Mouse (Mus musculus): ENCODE results near the gene Abcd4. TPM values are rescaled to one million over a fixed set of nuclear protein-coding genes. Genes with fewer than 3 reads are reported as not detected.

The Abcd4 gene
- polyA plus RNA-seq, 1 experiment from 2014 or later, result 13.3 TPM

DNA sequence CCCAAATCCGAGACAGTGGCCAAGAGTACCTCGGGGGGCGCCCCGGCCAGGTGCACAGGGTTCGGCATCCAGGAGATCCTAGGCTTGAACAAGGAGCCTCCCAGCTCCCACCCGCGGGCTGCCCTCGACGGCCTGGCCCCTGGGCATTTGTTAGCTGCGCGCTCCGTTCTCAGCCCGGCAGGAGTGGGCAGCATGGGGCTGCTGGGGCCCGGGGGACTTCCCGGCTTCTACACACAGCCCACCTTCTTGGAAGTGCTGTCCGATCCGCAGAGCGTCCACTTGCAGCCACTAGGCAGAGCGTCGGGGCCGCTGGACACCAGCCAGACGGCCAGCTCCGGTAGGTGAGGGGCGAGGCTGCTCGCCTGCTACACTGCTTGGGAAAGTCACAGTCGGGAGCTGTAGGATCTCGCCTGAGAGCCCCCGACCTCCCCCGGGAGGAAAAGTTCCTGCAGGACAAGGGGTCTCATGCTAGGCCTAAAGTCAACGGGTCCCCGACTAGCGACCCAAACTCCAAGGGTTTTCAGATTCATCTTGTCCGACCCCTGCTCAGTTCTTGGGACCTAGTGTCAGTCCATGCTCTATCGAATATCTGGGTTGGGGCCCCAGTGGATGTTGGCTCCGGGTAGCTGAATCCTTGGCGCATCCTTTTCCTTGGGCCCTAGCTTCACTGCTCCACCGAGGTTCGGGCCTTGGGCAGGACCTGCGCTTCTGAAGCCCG lies 47.1 kb downstream of the Abcd4 start:
- Histone ChIP-seq H3K36me3 (no peaks in the 10 kb centered on the region), H3K27me3 (ENCODE audit: low read depth, poor library complexity, severe bottlenecking) (peaks cover 91% of the 10 kb centered on the region), H3K27ac (replicated peaks) (no peak overlapping the region), H3K4me3 (peak overlapping the region; percentile 38), H3K4me1 (peaks cover 27% of the 10 kb centered on the region), H3K9me3 (replicated peaks) (no peaks in the 10 kb centered on the region)
- DNase-seq (ENCODE audit: low spot score), result peak; percentile 58
- 1% methylated on average over 40 of the region's 40 CpGs for WGBS

DNA sequence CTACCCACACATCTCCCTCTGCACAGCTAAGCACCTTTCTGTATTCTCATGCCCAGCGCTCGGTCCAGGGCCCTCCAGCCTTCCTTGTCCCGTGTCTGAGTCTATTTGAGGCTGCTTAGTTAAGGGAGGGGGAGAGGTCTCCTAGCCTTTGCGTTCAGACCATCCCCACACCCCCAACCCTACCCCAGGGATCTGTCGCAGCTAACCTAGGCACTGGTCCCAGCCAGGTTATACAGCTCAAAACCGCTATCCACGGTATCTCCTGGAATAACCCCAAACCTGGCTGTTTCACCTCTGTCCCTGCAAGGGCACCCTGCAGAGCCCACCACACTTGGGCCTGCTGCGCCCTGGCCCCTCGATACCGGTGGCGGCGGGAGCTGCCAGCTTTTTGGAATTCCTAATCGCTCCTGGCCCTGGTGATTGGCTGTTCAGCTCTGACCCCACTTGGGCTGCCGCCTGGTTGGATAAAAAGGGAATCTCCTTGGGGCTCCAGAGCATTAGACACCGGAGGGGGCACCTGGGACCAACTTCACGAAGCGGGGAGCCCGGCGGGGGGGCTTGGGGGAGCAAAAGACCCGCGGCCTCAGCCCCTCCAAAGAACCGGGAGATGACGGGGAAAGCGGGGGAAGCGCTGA lies 47.8 kb downstream of the Abcd4 start, which contains the start of gene Vsx2:
Gene Vsx2, plus strand, starts transcription at position 427 of the 635 bp plus-strand sequence.
- peaks cover 90% of the 10 kb centered on the region for H3K27me3 ChIP-seq (ENCODE audit: low read depth, poor library complexity, severe bottlenecking)
- peaks cover 27% of the 10 kb centered on the region for H3K4me1 ChIP-seq
- peak within 1 kb of the TSS; percentile 38 for H3K4me3 ChIP-seq
- H3K27ac ChIP-seq (replicated peaks), result no peak within 1 kb of the TSS
- no peaks in the 10 kb centered on the region for H3K9me3 ChIP-seq (replicated peaks)
- 2% methylated on average over 25 of the region's 25 CpGs for WGBS
- no peak for DNase-seq (ENCODE audit: low spot score)
- H3K36me3 ChIP-seq, result no peaks in the 10 kb centered on the region

DNA sequence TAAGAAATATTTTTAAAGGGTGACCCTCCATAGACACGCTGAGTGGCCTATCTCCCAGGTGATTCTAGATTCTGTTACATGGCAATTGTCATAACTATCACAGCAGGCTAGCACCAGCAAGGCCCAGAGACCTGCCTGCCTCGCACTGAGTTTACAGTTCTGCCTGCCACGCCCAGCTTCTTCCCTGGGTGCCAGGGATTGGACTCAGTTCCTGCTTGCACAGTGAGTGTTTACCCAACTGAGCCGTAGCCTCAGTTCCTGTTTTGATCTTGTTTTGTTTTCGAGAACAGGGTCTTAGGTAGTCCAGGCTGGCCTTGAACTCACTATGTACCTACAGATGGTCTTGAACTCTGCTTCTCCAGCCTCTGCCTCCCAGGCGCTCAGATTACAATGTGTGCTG lies 49.6 kb downstream of the Abcd4 start:
- Histone ChIP-seq H3K27me3 (ENCODE audit: low read depth, poor library complexity, severe bottlenecking) (peaks cover 82% of the 10 kb centered on the region), H3K36me3 (no peaks in the 10 kb centered on the region), H3K4me1 (peaks cover 27% of the 10 kb centered on the region), H3K27ac (replicated peaks) (no peak overlapping the region), H3K9me3 (replicated peaks) (no peaks in the 10 kb centered on the region), H3K4me3 (no peak overlapping the region)
- DNase-seq (ENCODE audit: low spot score), result no peak
- 84% methylated on average over 6 of the region's 6 CpGs for WGBS

DNA sequence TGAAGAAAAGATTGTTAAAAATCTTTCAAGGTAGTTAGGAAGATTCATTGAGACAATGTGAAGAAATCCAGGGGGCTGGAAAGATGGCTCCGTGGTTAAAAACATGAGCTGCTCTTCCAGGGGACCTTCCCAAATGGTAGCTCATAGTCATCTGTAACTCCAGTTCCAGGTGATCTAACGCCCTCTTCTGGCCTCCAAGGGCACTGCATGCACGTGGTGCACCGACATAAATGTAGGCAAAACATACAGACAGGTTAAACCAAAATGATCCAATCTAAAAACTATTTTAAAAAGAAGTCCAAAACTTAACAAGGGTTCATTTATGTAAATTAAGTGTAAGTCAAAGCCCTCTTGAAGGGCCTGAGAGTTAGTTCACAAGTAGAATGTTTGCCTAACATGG lies 54.7 kb downstream of the Abcd4 start:
- no peak for DNase-seq (ENCODE audit: low spot score)
- WGBS, result 56% methylated on average over 4 of the region's 4 CpGs
- Histone ChIP-seq H3K4me3 (no peak overlapping the region), H3K36me3 (no peaks in the 10 kb centered on the region), H3K27ac (replicated peaks) (no peak overlapping the region), H3K4me1 (no peaks in the 10 kb centered on the region), H3K9me3 (replicated peaks) (no peaks in the 10 kb centered on the region), H3K27me3 (ENCODE audit: low read depth, poor library complexity, severe bottlenecking) (peaks cover 31% of the 10 kb centered on the region)

DNA sequence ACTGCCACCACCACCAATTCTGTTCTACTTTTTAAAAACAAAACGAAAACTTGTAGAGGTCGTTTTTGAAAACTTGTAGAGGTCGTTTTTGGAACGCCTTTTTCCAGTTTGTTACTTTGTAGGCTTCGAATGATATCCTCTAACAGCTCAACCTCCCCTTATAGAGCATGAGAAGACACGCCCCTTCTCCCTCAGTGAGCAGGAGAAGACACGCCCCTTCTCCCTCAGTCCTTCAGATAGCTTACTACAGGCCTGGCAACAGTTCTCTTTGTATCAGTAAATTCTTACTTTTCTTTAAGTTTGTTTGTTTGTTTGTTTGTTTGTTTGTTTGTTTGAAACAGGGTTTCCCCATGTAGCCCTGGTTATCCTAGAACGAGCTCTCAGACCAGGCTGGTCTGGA lies 62.0 kb downstream of the Abcd4 start:
- H3K36me3 ChIP-seq, result no peaks in the 10 kb centered on the region
- no peak overlapping the region for H3K27ac ChIP-seq (replicated peaks)
- H3K4me1 ChIP-seq, result no peaks in the 10 kb centered on the region
- 0 out of 2 replicates have a peak, but pooled peaks cover 5% of the 10 kb centered on the region for H3K27me3 ChIP-seq (ENCODE audit: low read depth, poor library complexity, severe bottlenecking)
- DNase-seq (ENCODE audit: low spot score), result no peak
- no peak overlapping the region for H3K4me3 ChIP-seq
- H3K9me3 ChIP-seq (replicated peaks), result no peaks in the 10 kb centered on the region
- 60% methylated on average over 8 of the region's 8 CpGs for WGBS

Other genes starting within 250 kb of the Abcd4 start
- gene Entpd5, start 208.4 kb downstream of the Abcd4 start, polyA plus RNA-seq (2016; fragmentation: Nextera tagmentation; extraction: Ambion mirVana), result 8.0 and 8.4 TPM in 2 replicates
- gene Bbof1, start 208.3 kb downstream of the Abcd4 start, polyA plus RNA-seq (2016; fragmentation: Nextera tagmentation; extraction: Ambion mirVana), result 0.94 and 1.1 TPM in 2 replicates
- gene Rnf113a2, start 200.2 kb downstream of the Abcd4 start, polyA plus RNA-seq (2016; fragmentation: Nextera tagmentation; extraction: Ambion mirVana), result 23.7 and 25.2 TPM in 2 replicates
- 16.5 and 20.2 TPM in 2 replicates for gene Aldh6a1, start 166.4 kb downstream of the Abcd4 start, polyA plus RNA-seq (2016; fragmentation: Nextera tagmentation; extraction: Ambion mirVana)
- 31.4 and 37.4 TPM in 2 replicates for gene Lin52, start 166.0 kb downstream of the Abcd4 start, polyA plus RNA-seq (2016; fragmentation: Nextera tagmentation; extraction: Ambion mirVana)
- gene Vsx2, start 47.7 kb downstream of the Abcd4 start, polyA plus RNA-seq (2016; fragmentation: Nextera tagmentation; extraction: Ambion mirVana), result 1.0 and 1.9 TPM in 2 replicates
- not detected in 2 replicates for gene Vrtn, start 23.6 kb upstream of the Abcd4 start, polyA plus RNA-seq (2016; fragmentation: Nextera tagmentation; extraction: Ambion mirVana)
- gene Syndig1l, start 81.4 kb upstream of the Abcd4 start, polyA plus RNA-seq (2016; fragmentation: Nextera tagmentation; extraction: Ambion mirVana), result 0.10 and 0.15 TPM in 2 replicates
- 82.7 and 93.0 TPM in 2 replicates for gene Npc2, start 155.7 kb upstream of the Abcd4 start, polyA plus RNA-seq (2016; fragmentation: Nextera tagmentation; extraction: Ambion mirVana)
- 162 and 190 TPM in 2 replicates for gene Isca2, start 155.8 kb upstream of the Abcd4 start, polyA plus RNA-seq (2016; fragmentation: Nextera tagmentation; extraction: Ambion mirVana)

All from midbrain, embryonic 10.5 days (tissue).